Mouse (Mus musculus) G1E (cell line): ENCODE results near the gene Sh2d1b2. TPM values are rescaled to one million over a fixed set of nuclear protein-coding genes. Genes with fewer than 3 reads are reported as not detected.
"Not testable (repeated sequence)": the region's sequence is repeated elsewhere in the genome, so short reads cannot be mapped to it uniquely, and the experiment has no call there.

ENCODE experiments used
- ATAC-seq: 2 replicates; pipeline ENCODE4 v1.8.0; 2016; ENCODE audit warnings: mild to moderate bottlenecking; ENCODE audit not compliant: insufficient number of reproducible peaks, poor library complexity, low FRiP score, severe bottlenecking; ENCODE audit errors: extremely low read depth
- DNase-seq: peaks from one replicate; pipeline ENCODE4 v3.0.0; 2012; ENCODE audit warnings: low spot score
- H3K27me3 ChIP-seq: 2 replicates; pipeline ENCODE4 v1.6.1; 2012; ENCODE audit warnings: mild to moderate bottlenecking, low read length, inconsistent platforms; ENCODE audit not compliant: insufficient read depth
- H3K36me3 ChIP-seq: replicated peaks from 2 replicates; pipeline ENCODE3; 2012; ENCODE audit warnings: mild to moderate bottlenecking, inconsistent platforms
- H3K4me1 ChIP-seq: 2 replicates; pipeline ENCODE4 v1.6.1; 2012; ENCODE audit warnings: low read depth, low read length, inconsistent platforms, mixed read lengths; ENCODE audit not compliant: insufficient read depth
- H3K4me3 ChIP-seq: 2 replicates; pipeline ENCODE4 v1.5.1; 2012; ENCODE audit warnings: low read depth, mild to moderate bottlenecking, inconsistent platforms, low read length, moderate library complexity, mixed read lengths
- H3K9me3 ChIP-seq: replicated peaks from 2 replicates; pipeline ENCODE4 v1.6.1; 2012; ENCODE audit warnings: inconsistent platforms
- CTCF ChIP-seq: IDR thresholded peaks from 2 replicates; pipeline ENCODE4 v1.5.1; 2012; ENCODE audit warnings: low read depth, low read length, inconsistent platforms, mixed read lengths
- GATA1 ChIP-seq: IDR thresholded peaks from 2 replicates; pipeline ENCODE4 v1.6.1; 2012; ENCODE audit warnings: borderline replicate concordance, low read length, inconsistent platforms, mixed read lengths
- GATA2 ChIP-seq: IDR thresholded peaks from 2 replicates; pipeline ENCODE4 v1.6.1; 2012; ENCODE audit warnings: low read depth, low read length, inconsistent platforms, borderline replicate concordance
- POLR2AphosphoS5 ChIP-seq: IDR thresholded peaks from 2 replicates; pipeline ENCODE4 v1.6.1; 2012; ENCODE audit warnings: low read depth, low read length, inconsistent platforms; ENCODE audit not compliant: insufficient replicate concordance
- TAL1 ChIP-seq: conservative IDR thresholded peaks from 2 replicates; pipeline ENCODE4 v1.6.1; 2012; ENCODE audit warnings: low read depth, low read length, inconsistent platforms, mixed read lengths
- polyA plus RNA-seq: library from polyadenylated mRNA; stranded (reverse); fragments of >175 nt; gene quantifications from 2 replicates; pipeline ENCODE4 v1.2.3, GENCODE M21; 2012
- total RNA-seq, 2 experiments: library from RNA; stranded (forward) in 1 of 2; stranded (reverse) in 1 of 2; fragments of 200-1000 nt in 1 of 2; fragments of >200 nt in 1 of 2; fragmentation: Nextera tagmentation in 1 of 2; gene quantifications; 2 replicates each; pipeline ENCODE4 v1.2.3; 2014 to 2017

Sh2d1b2 gene
- not detected in 2 replicates for total RNA-seq (2014; fragmentation: Nextera tagmentation)
- 0.16 TPM in 1 of 2 replicates, not detected in the other for total RNA-seq (2017)
- polyA plus RNA-seq = not detected in 2 replicates

DNA sequence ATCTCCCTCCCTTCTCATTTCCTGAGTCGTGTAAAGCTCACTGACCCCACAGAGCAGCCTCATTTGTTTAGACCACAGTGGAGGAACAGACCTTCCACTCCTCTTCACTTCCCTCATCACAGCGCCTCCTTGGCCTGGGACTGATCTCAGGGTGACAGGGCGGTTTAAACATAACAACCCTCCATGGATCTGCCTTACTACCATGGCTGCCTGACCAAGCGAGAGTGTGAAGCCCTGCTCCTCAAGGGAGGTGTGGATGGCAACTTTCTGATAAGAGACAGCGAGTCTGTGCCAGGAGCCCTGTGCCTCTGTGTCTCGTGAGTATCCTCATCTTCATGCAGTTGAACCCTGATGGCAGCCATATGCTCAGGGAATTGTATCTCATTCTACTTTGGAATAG is at the start of gene Sh2d1b2:
Gene Sh2d1b2, plus strand, starts transcription at position 62 of the 400 bp plus-strand sequence.
- H3K36me3 ChIP-seq, DNase-seq, ATAC-seq, H3K4me3 ChIP-seq, H3K4me1 ChIP-seq, H3K9me3 ChIP-seq: not testable (repeated sequence)
- peaks cover 10% of the 10 kb centered on the region; the same call in 1 of the 2 replicates for H3K27me3 ChIP-seq

DNA sequence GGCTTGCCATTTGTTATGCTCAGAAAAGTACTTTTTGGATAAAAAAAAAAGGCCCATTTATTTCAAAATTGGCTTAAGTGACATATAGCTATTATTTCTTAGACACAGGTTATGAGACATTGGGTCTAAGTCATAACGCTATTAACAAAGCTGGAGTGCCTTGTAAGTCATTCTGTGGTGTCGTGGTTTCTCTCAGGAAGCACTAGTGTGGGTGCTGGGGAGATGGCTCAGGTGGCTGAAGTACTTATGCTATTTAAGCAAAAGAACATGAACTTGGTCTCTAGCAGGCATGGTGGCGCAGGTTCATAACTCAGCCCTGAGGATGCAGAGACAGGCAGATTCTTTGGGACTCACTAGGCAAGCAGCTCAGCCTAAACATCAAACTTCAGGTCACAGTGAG is 47.4 kb upstream of the Sh2d1b2 start:
- TF ChIP-seq GATA2 = no peak
- no peak for TF ChIP-seq CTCF
- no peak for TF ChIP-seq TAL1
- TF ChIP-seq GATA1 = no peak
- TF ChIP-seq POLR2AphosphoS5 = no peak
- H3K27me3 ChIP-seq = no peaks in the 10 kb centered on the region
- H3K4me3 ChIP-seq = no peak overlapping the region
- H3K4me1 ChIP-seq = peaks cover 27% of the 10 kb centered on the region
- no peak for DNase-seq
- H3K9me3 ChIP-seq = peaks cover 6% of the 10 kb centered on the region; the same call in 1 of the 2 replicates
- no peak for ATAC-seq
- peaks cover under 1% of the 10 kb centered on the region for H3K36me3 ChIP-seq

DNA sequence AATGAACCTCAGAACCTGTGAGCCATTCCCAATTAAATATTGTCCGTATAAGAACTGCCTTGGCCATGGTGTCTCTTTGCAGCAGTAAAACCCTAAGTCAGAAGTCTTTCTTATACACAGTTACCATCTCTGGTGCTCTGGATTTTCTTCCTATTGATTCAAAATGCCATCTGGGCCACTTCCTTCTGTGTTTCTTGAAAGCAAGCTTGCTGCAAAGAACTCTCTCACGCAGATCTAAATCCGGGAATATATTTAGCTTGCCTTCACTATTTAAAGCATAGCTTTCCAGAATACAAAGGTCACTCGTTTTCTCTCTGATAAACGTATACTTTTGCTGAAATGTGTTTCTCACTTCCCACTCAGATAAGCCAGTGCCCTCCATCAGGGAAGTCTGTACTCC is 46.0 kb upstream of the Sh2d1b2 start:
- Histone ChIP-seq H3K4me1 (peaks cover 30% of the 10 kb centered on the region), H3K9me3 (peaks cover 6% of the 10 kb centered on the region; the same call in 1 of the 2 replicates), H3K4me3 (no peak overlapping the region), H3K27me3 (no peaks in the 10 kb centered on the region), H3K36me3 (peaks cover 11% of the 10 kb centered on the region)
- ATAC-seq (no peak), DNase-seq (no peak)
- TF ChIP-seq CTCF (no peak), GATA1 (no peak), TAL1 (no peak), GATA2 (no peak), POLR2AphosphoS5 (no peak)

DNA sequence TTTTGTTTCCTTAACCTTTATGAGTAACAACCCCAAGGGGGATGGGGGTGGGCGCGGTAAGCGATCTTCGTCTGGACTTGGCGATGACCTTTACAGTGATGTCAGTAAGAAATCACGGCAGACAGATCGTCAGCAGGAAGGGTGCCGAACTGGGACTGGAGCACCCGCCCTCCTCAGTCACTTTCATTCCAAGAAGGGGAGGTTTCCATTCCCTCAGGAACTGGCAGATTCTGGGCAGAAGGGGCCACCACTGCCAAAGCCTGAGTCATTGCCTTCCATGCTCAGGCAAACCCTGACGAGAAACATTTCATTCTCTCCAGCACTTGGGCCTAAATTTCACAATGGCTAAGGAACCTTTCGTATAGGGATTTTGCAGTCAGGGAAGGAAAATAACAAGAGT is 43.9 kb upstream of the Sh2d1b2 start:
- Histone ChIP-seq H3K36me3 (peaks cover 28% of the 10 kb centered on the region), H3K4me1 (peaks cover 19% of the 10 kb centered on the region), H3K27me3 (no peaks in the 10 kb centered on the region), H3K4me3 (no peak overlapping the region), H3K9me3 (peaks cover 6% of the 10 kb centered on the region; the same call in 1 of the 2 replicates)
- no peak for ATAC-seq
- no peak for TF ChIP-seq POLR2AphosphoS5
- no peak for TF ChIP-seq CTCF
- no peak for TF ChIP-seq TAL1
- no peak for TF ChIP-seq GATA2
- TF ChIP-seq GATA1 = no peak
- no peak for DNase-seq

DNA sequence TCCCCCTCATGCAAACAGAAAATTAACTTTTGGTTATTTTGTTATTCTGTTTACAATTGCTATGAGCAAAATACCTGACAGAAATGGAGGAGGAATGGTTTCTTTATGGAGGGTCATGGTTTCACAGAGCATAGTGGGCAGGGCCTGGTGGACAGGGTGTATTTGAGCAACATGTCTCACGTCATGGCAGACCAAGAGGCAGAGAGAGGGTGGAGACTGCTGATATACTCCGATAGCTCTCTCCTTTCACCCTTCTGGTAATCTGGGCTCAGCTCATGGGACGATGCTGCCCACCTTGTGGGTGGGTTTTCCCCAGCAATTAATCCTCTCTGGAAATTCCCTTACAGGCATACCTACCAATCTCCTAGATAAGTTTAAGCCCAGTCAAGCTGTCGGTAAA is 42.3 kb upstream of the Sh2d1b2 start:
- no peak for ATAC-seq
- peaks cover 14% of the 10 kb centered on the region for H3K4me1 ChIP-seq

GRCm38 (mm10) chr1:170191925-170192324 is 40.6 kb upstream of the Sh2d1b2 start:
- Histone ChIP-seq H3K9me3 (no peaks in the 10 kb centered on the region), H3K4me3 (no peak overlapping the region), H3K4me1 (peaks cover 13% of the 10 kb centered on the region), H3K36me3 (peaks cover 62% of the 10 kb centered on the region), H3K27me3 (no peaks in the 10 kb centered on the region)
- TF ChIP-seq GATA2 (no peak), TAL1 (no peak), POLR2AphosphoS5 (no peak), GATA1 (no peak), CTCF (no peak)
- no peak for ATAC-seq
- DNase-seq = no peak

More for the DNA sequence above, 42.3 kb upstream of the Sh2d1b2 start:
- no peak for TF ChIP-seq POLR2AphosphoS5
- no peak for TF ChIP-seq GATA2
- TF ChIP-seq CTCF = no peak
- TF ChIP-seq GATA1 = no peak
- H3K9me3 ChIP-seq = peaks cover 6% of the 10 kb centered on the region; the same call in 1 of the 2 replicates
- no peaks in the 10 kb centered on the region for H3K27me3 ChIP-seq
- H3K4me3 ChIP-seq = no peak overlapping the region
- DNase-seq = no peak
- peaks cover 45% of the 10 kb centered on the region for H3K36me3 ChIP-seq

GRCm38 (mm10) chr1:170196211-170196610 is 36.3 kb upstream of the Sh2d1b2 start:
- no peak for ATAC-seq

More at GRCm38 (mm10) chr1:170196211-170196610, 36.3 kb upstream of the Sh2d1b2 start:
- no peak for DNase-seq
- no peak for TF ChIP-seq GATA1
- TF ChIP-seq TAL1 = no peak
- no peak for TF ChIP-seq CTCF
- H3K4me3 ChIP-seq = no peak overlapping the region
- H3K27me3 ChIP-seq = no peaks in the 10 kb centered on the region
- peaks cover 94% of the 10 kb centered on the region for H3K36me3 ChIP-seq
- H3K9me3 ChIP-seq = no peaks in the 10 kb centered on the region
- H3K4me1 ChIP-seq = peaks cover 11% of the 10 kb centered on the region
